Mouse (Mus musculus) liver, postnatal 0 days (tissue): ENCODE results near the gene Lxn. TPM values are rescaled to one million over a fixed set of nuclear protein-coding genes. Genes with fewer than 3 reads are reported as not detected.
A peak's percentile ranks its signal among the peaks of the same experiment; 100 is the strongest.

ENCODE experiments used
- ATAC-seq: fragments of 200-750 bp; cut with Nextera tagmentation; 2 replicates; pipeline ENCODE4 v1.8.0; 2017; ENCODE audit warnings: mild to moderate bottlenecking, moderate library complexity
- DNase-seq: peaks from one replicate; pipeline ENCODE4 v3.0.0-alpha.2; 2016
- H3K27ac ChIP-seq: fragments of 300-500 bp; sonication (generic); 2 replicates; pipeline ENCODE4 v1.5.1; 2014; ENCODE audit warnings: antibody characterized with exemption, moderate library complexity, mild to moderate bottlenecking, low read depth
- H3K27me3 ChIP-seq: fragments of 300-500 bp; sonication (generic); 2 replicates; pipeline ENCODE4 v1.6.1; 2014; ENCODE audit warnings: low read length, control low read depth, mixed read lengths; ENCODE audit not compliant: insufficient read depth
- H3K36me3 ChIP-seq: fragments of 300-500 bp; sonication (generic); replicated peaks from 2 replicates; pipeline ENCODE4 v1.6.1; 2014; ENCODE audit warnings: mild to moderate bottlenecking, control low read depth, low read length, moderate library complexity, mixed read lengths; ENCODE audit not compliant: insufficient read depth
- H3K4me1 ChIP-seq: fragments of 300-500 bp; sonication (generic); 2 replicates; pipeline ENCODE4 v1.6.1; 2014; ENCODE audit warnings: antibody characterized with exemption, mild to moderate bottlenecking, control low read depth; ENCODE audit not compliant: insufficient read depth
- H3K4me2 ChIP-seq: fragments of 300-500 bp; sonication (generic); 2 replicates; pipeline ENCODE4 v1.6.1; 2014; ENCODE audit warnings: low read depth, mild to moderate bottlenecking, low read length, moderate library complexity, mixed read lengths
- H3K4me3 ChIP-seq: fragments of 300-500 bp; sonication (generic); 2 replicates; pipeline ENCODE4 v1.5.1; 2014; ENCODE audit warnings: low read depth, low read length
- H3K9ac ChIP-seq: fragments of 300-500 bp; sonication (generic); replicated peaks from 2 replicates; pipeline ENCODE4 v1.6.1; 2014; ENCODE audit warnings: mild to moderate bottlenecking, moderate library complexity
- H3K9me3 ChIP-seq: fragments of 300-500 bp; sonication (generic); 2 replicates; pipeline ENCODE4 v1.6.1; 2016; ENCODE audit warnings: mild to moderate bottlenecking, control low read depth, low read length, mixed read lengths
- CTCF ChIP-seq: sonication (generic); IDR thresholded peaks from 2 replicates; pipeline ENCODE4 v1.5.1; 2016; ENCODE audit warnings: antibody characterized with exemption, low read depth
- EP300 ChIP-seq: IDR thresholded peaks from 2 replicates; pipeline ENCODE4 v1.6.1; 2016; ENCODE audit warnings: antibody characterized with exemption, low read depth, mild to moderate bottlenecking
- WGBS: fragments of 180-500 bp; shearing (Covaris S2); extraction: QIAGEN DNeasy Blood & Tissue Kit; methylation state at CpG from one replicate; pipeline ENCODE4 v1.1.7; 2014; ENCODE audit not compliant: insufficient replicate concordance; 5-methylcytosine and 5-hydroxymethylcytosine counted together
- polyA plus RNA-seq: library from polyadenylated mRNA; unstranded; fragments of >200 nt; fragmentation: Nextera tagmentation; extraction: Ambion mirVana; gene quantifications from 2 replicates; pipeline ENCODE4 v1.2.1, GENCODE M21; 2015

The Lxn gene
- polyA plus RNA-seq, 1 experiment from 2014 or later = 9.0 TPM

- no peaks in the 10 kb centered on the region for H3K9me3 ChIP-seq
- no peak overlapping the region for H3K9ac ChIP-seq
- H3K4me2 ChIP-seq = no peak overlapping the region
- 71% methylated on average over 2 of the region's 2 CpGs for WGBS
- TF ChIP-seq CTCF (no peak), EP300 (no peak)
- H3K27ac ChIP-seq = no peak overlapping the region
- no peaks in the 10 kb centered on the region for H3K4me1 ChIP-seq
- H3K4me3 ChIP-seq = no peak overlapping the region
- no peaks in the 10 kb centered on the region for H3K36me3 ChIP-seq
- no peaks in the 10 kb centered on the region for H3K27me3 ChIP-seq
- DNase-seq (no peak), ATAC-seq (no peak)
Observed at GRCm38 (mm10) chr3:67485233-67485632, 21.5 kb upstream of the Lxn start.

GRCm38 (mm10) chr3:67482400-67482799, 18.7 kb upstream of the Lxn start:
- WGBS = 86% methylated on average over 10 of the region's 10 CpGs
- no peak overlapping the region for H3K4me3 ChIP-seq
- H3K27me3 ChIP-seq = no peaks in the 10 kb centered on the region
- H3K4me2 ChIP-seq = no peak overlapping the region
- ATAC-seq = no peak
- DNase-seq = no peak
- H3K27ac ChIP-seq = no peak overlapping the region
- no peak for TF ChIP-seq EP300
- TF ChIP-seq CTCF = no peak
- H3K36me3 ChIP-seq = no peaks in the 10 kb centered on the region; the same call in 1 of the 2 replicates
- H3K4me1 ChIP-seq = no peaks in the 10 kb centered on the region
- no peak overlapping the region for H3K9ac ChIP-seq
- H3K9me3 ChIP-seq = no peaks in the 10 kb centered on the region

GRCm38 (mm10) chr3:67479806-67480205, 16.1 kb upstream of the Lxn start:
- Histone ChIP-seq H3K36me3 (peaks cover 11% of the 10 kb centered on the region), H3K27ac (no peak overlapping the region), H3K9me3 (no peaks in the 10 kb centered on the region), H3K4me3 (no peak overlapping the region), H3K4me2 (no peak overlapping the region), H3K27me3 (no peaks in the 10 kb centered on the region), H3K9ac (no peak overlapping the region), H3K4me1 (no peaks in the 10 kb centered on the region)
- TF ChIP-seq EP300 = no peak
- no peak for TF ChIP-seq CTCF
- WGBS = 89% methylated on average over 11 of the region's 11 CpGs
- DNase-seq (no peak), ATAC-seq (no peak)

GRCm38 (mm10) chr3:67473438-67473837, 9.7 kb upstream of the Lxn start:
- Histone ChIP-seq H3K4me2 (no peak overlapping the region), H3K9ac (no peak overlapping the region), H3K27me3 (no peaks in the 10 kb centered on the region), H3K4me1 (0 out of 2 replicates have a peak, but pooled peaks cover 2% of the 10 kb centered on the region), H3K9me3 (no peaks in the 10 kb centered on the region), H3K36me3 (peaks cover 24% of the 10 kb centered on the region), H3K27ac (no peak overlapping the region), H3K4me3 (no peak overlapping the region)
- TF ChIP-seq CTCF = no peak
- no peak for TF ChIP-seq EP300
- WGBS = 86% methylated on average over 6 of the region's 6 CpGs
- ATAC-seq (no peak), DNase-seq (no peak)

GRCm38 (mm10) chr3:67471408-67472127, 7.8 kb upstream of the Lxn start:
- H3K9me3 ChIP-seq = no peaks in the 10 kb centered on the region
- no peak for DNase-seq
- no peak overlapping the region for H3K27ac ChIP-seq
- 0 out of 2 replicates have a peak, but pooled peaks cover 2% of the 10 kb centered on the region for H3K4me1 ChIP-seq
- no peak overlapping the region for H3K4me3 ChIP-seq
- H3K36me3 ChIP-seq = peaks cover 29% of the 10 kb centered on the region
- ATAC-seq = peak; percentile 84
- TF ChIP-seq EP300 (no peak), CTCF (no peak)
- no peak overlapping the region for H3K9ac ChIP-seq
- 57% methylated on average over 4 of the region's 4 CpGs for WGBS
- no peak overlapping the region for H3K4me2 ChIP-seq
- no peaks in the 10 kb centered on the region for H3K27me3 ChIP-seq

- 87% methylated on average over 2 of the region's 2 CpGs for WGBS
- peaks cover 16% of the 10 kb centered on the region for H3K36me3 ChIP-seq
Observed at GRCm38 (mm10) chr3:67467281-67467680, 3.6 kb upstream of the Lxn start.

More at GRCm38 (mm10) chr3:67467281-67467680, 3.6 kb upstream of the Lxn start:
- Histone ChIP-seq H3K9me3 (no peaks in the 10 kb centered on the region), H3K27ac (no peak overlapping the region), H3K4me2 (no peak overlapping the region), H3K27me3 (no peaks in the 10 kb centered on the region), H3K4me1 (peaks cover 13% of the 10 kb centered on the region), H3K4me3 (no peak overlapping the region), H3K9ac (no peak overlapping the region)
- ATAC-seq (no peak), DNase-seq (no peak)
- no peak for TF ChIP-seq EP300
- TF ChIP-seq CTCF = no peak
